Mouse (Mus musculus) ES-E14 (cell line): ENCODE results near the gene Pola1.

ENCODE experiments used
- MAFK ChIP-seq: IDR thresholded peaks from 2 replicates; pipeline ENCODE4 v1.6.1; 2014; ENCODE audit warnings: mild to moderate bottlenecking, low read depth, low read length, inconsistent platforms; ENCODE audit not compliant: insufficient read depth
- ZC3H11A ChIP-seq: IDR thresholded peaks from 2 replicates; pipeline ENCODE4 v1.6.1; 2012; ENCODE audit warnings: low read depth, mild to moderate bottlenecking, inconsistent platforms, low read length, borderline replicate concordance

GRCm38 (mm10) chrX:93676228-93676627 is 44.3 kb upstream of the Pola1 start:
- TF ChIP-seq ZC3H11A (no peak), MAFK (no peak)
